Mouse (Mus musculus) cerebellum, postnatal 14 days (tissue): ENCODE data around the gene Sept8.
A peak's percentile ranks its signal among the peaks of the same experiment; 100 is the strongest.

Experiments
- DNase-seq, 2 experiments: peaks; one replicate each; pipeline ENCODE4 v3.0.0; 2021; ENCODE audit warnings: mixed read lengths in 2 of 2

Sept8 gene

GRCm38 (mm10) chr11:53519207-53520121 lies at the start of gene Sept8:
Gene Sept8 (plus strand): TSS chr11:53519257.
- peak; percentile 67 to 77 for DNase-seq

GRCm38 (mm10) chr11:53469294-53469967 lies 49.6 kb upstream of the Sept8 start:
- DNase-seq = no peak

GRCm38 (mm10) chr11:53469968-53470695 lies 48.9 kb upstream of the Sept8 start, which contains the start of gene Gm9837:
Gene Gm9837 (minus strand): TSS chr11:53470479.
- peak; percentile 97 to 98 for DNase-seq

GRCm38 (mm10) chr11:53472709-53473108 lies 46.3 kb upstream of the Sept8 start:
- DNase-seq = no peak

- no peak for DNase-seq
Observed at GRCm38 (mm10) chr11:53475620-53476019, 43.4 kb upstream of the Sept8 start.

- no peak for DNase-seq
Observed at GRCm38 (mm10) chr11:53477833-53478232, 41.2 kb upstream of the Sept8 start.

GRCm38 (mm10) chr11:53478383-53479170 lies 40.5 kb upstream of the Sept8 start:
- DNase-seq = peak; percentile 62 to 63

GRCm38 (mm10) chr11:53479171-53479782 lies 39.8 kb upstream of the Sept8 start:
- DNase-seq = peak in 1 of 2 experiments; percentile 58

- DNase-seq = peak; percentile 78 to 79
Observed at GRCm38 (mm10) chr11:53479783-53480301, 39.2 kb upstream of the Sept8 start, which contains the start of the genes Gm9945 and Sowaha. Gene Gm9945 (plus strand): TSS chr11:53480166. Gene Sowaha (minus strand): TSS chr11:53480274.

GRCm38 (mm10) chr11:53481088-53481730 lies 37.8 kb upstream of the Sept8 start:
- no peak for DNase-seq

GRCm38 (mm10) chr11:53483159-53483891 lies 35.7 kb upstream of the Sept8 start:
- DNase-seq = peak; percentile 53 to 71

- peak in 1 of 2 experiments; percentile 29 for DNase-seq
Observed at GRCm38 (mm10) chr11:53485719-53486118, 33.3 kb upstream of the Sept8 start.

GRCm38 (mm10) chr11:53486351-53486750 lies 32.7 kb upstream of the Sept8 start:
- DNase-seq = no peak

GRCm38 (mm10) chr11:53486822-53487594 lies 32.0 kb upstream of the Sept8 start:
- DNase-seq = peak; percentile 61 to 71

GRCm38 (mm10) chr11:53489007-53489406 lies 30.1 kb upstream of the Sept8 start:
- DNase-seq = no peak

GRCm38 (mm10) chr11:53489421-53489820 lies 29.6 kb upstream of the Sept8 start:
- DNase-seq = no peak

GRCm38 (mm10) chr11:53491954-53492401 lies 27.1 kb upstream of the Sept8 start:
- DNase-seq = no peak

- DNase-seq = no peak
Observed at GRCm38 (mm10) chr11:53493243-53493955, 25.7 kb upstream of the Sept8 start.
